Mouse (Mus musculus): ENCODE data around the gene Cebpb. TPM values are rescaled to one million over a fixed set of nuclear protein-coding genes. Genes with fewer than 3 reads are reported as not detected.
A peak's percentile ranks its signal among the peaks of the same experiment; 100 is the strongest.

Gene Cebpb
- polyA plus RNA-seq, 1 experiment: 68.5 TPM

- no peaks in the 10 kb centered on the region; the same call in 1 of the 2 replicates for H3K4me1 ChIP-seq (ENCODE audit: control insufficient read depth, insufficient read depth, insufficient read length)
- H3K36me3 ChIP-seq (ENCODE audit: control insufficient read depth, insufficient read depth, low read length): no peaks in the 10 kb centered on the region
- TF ChIP-seq POLR2A (IDR thresholded peaks at IDR 0.05; ENCODE audit: low read depth, low read length) (no peak), CTCF (IDR thresholded peaks at IDR 0.05; ENCODE audit: extremely low read depth, insufficient read depth, insufficient read length, insufficient replicate concordance) (no peak)
- no peaks in the 10 kb centered on the region for H3K27me3 ChIP-seq (ENCODE audit: control insufficient read depth, insufficient read depth, low read length)
- 89% methylated on average over 18 of the region's 18 CpGs for WGBS
- DNase-seq (ENCODE audit: low read depth in 1 of 2, low spot score in 2 of 2): no peak
- H3K4me3 ChIP-seq (ENCODE audit: extremely low read depth, insufficient read depth, insufficient read length): no peak overlapping the region
- no peak overlapping the region for H3K27ac ChIP-seq (ENCODE audit: insufficient read depth, low read length)
These were observed 22.6 kb upstream of the Cebpb start for GRCm38 (mm10) chr2:167665972-167666713.

GRCm38 (mm10) chr2:167668426-167668825, 20.3 kb upstream of the Cebpb start:
- Histone ChIP-seq H3K4me3 (ENCODE audit: extremely low read depth, insufficient read depth, insufficient read length) (no peak overlapping the region), H3K36me3 (ENCODE audit: control insufficient read depth, insufficient read depth, low read length) (no peaks in the 10 kb centered on the region), H3K27ac (ENCODE audit: insufficient read depth, low read length) (no peak overlapping the region), H3K27me3 (ENCODE audit: control insufficient read depth, insufficient read depth, low read length) (no peaks in the 10 kb centered on the region), H3K4me1 (ENCODE audit: control insufficient read depth, insufficient read depth, insufficient read length) (peaks cover 5% of the 10 kb centered on the region; the same call in 1 of the 2 replicates)
- TF ChIP-seq CTCF (IDR thresholded peaks at IDR 0.05; ENCODE audit: extremely low read depth, insufficient read depth, insufficient read length, insufficient replicate concordance): no peak
- 82% methylated on average over 5 of the region's 5 CpGs for WGBS
- no peak for DNase-seq (ENCODE audit: low read depth in 1 of 2, low spot score in 2 of 2)

GRCm38 (mm10) chr2:167669398-167669797, 19.3 kb upstream of the Cebpb start:
- TF ChIP-seq CTCF (IDR thresholded peaks at IDR 0.05; ENCODE audit: extremely low read depth, insufficient read depth, insufficient read length, insufficient replicate concordance) (no peak), POLR2A (IDR thresholded peaks at IDR 0.05; ENCODE audit: low read depth, low read length) (no peak)
- DNase-seq (ENCODE audit: low read depth in 1 of 2, low spot score in 2 of 2): no peak
- peaks cover 5% of the 10 kb centered on the region; the same call in 1 of the 2 replicates for H3K4me1 ChIP-seq (ENCODE audit: control insufficient read depth, insufficient read depth, insufficient read length)
- no peaks in the 10 kb centered on the region for H3K36me3 ChIP-seq (ENCODE audit: control insufficient read depth, insufficient read depth, low read length)
- 85% methylated on average over 4 of the region's 4 CpGs for WGBS
- no peak overlapping the region for H3K27ac ChIP-seq (ENCODE audit: insufficient read depth, low read length)
- H3K4me3 ChIP-seq (ENCODE audit: extremely low read depth, insufficient read depth, insufficient read length): no peak overlapping the region
- no peaks in the 10 kb centered on the region for H3K27me3 ChIP-seq (ENCODE audit: control insufficient read depth, insufficient read depth, low read length)

- no peaks in the 10 kb centered on the region for H3K27me3 ChIP-seq (ENCODE audit: control insufficient read depth, insufficient read depth, low read length)
- H3K4me3 ChIP-seq (ENCODE audit: extremely low read depth, insufficient read depth, insufficient read length): no peak overlapping the region
- H3K36me3 ChIP-seq (ENCODE audit: control insufficient read depth, insufficient read depth, low read length): no peaks in the 10 kb centered on the region
- DNase-seq (ENCODE audit: low read depth in 1 of 2, low spot score in 2 of 2): no peak
- TF ChIP-seq CTCF (IDR thresholded peaks at IDR 0.05; ENCODE audit: extremely low read depth, insufficient read depth, insufficient read length, insufficient replicate concordance) (no peak), POLR2A (IDR thresholded peaks at IDR 0.05; ENCODE audit: low read depth, low read length) (no peak)
- WGBS: 82% methylated on average over 5 of the region's 5 CpGs
- peaks cover 5% of the 10 kb centered on the region; the same call in 1 of the 2 replicates for H3K4me1 ChIP-seq (ENCODE audit: control insufficient read depth, insufficient read depth, insufficient read length)
- H3K27ac ChIP-seq (ENCODE audit: insufficient read depth, low read length): no peak overlapping the region
These were observed 17.5 kb upstream of the Cebpb start for GRCm38 (mm10) chr2:167671101-167671633.

GRCm38 (mm10) chr2:167672212-167672685, 16.5 kb upstream of the Cebpb start:
- TF ChIP-seq POLR2A (IDR thresholded peaks at IDR 0.05; ENCODE audit: low read depth, low read length) (no peak), CTCF (IDR thresholded peaks at IDR 0.05; ENCODE audit: extremely low read depth, insufficient read depth, insufficient read length, insufficient replicate concordance) (no peak)
- no peak for DNase-seq (ENCODE audit: low read depth in 1 of 2, low spot score in 2 of 2)
- Histone ChIP-seq H3K36me3 (ENCODE audit: control insufficient read depth, insufficient read depth, low read length) (no peaks in the 10 kb centered on the region), H3K27me3 (ENCODE audit: control insufficient read depth, insufficient read depth, low read length) (no peaks in the 10 kb centered on the region), H3K4me1 (ENCODE audit: control insufficient read depth, insufficient read depth, insufficient read length) (peaks cover 5% of the 10 kb centered on the region; the same call in 1 of the 2 replicates), H3K27ac (ENCODE audit: insufficient read depth, low read length) (no peak overlapping the region), H3K4me3 (ENCODE audit: extremely low read depth, insufficient read depth, insufficient read length) (no peak overlapping the region)
- WGBS: 20% methylated on average over 13 of the region's 13 CpGs

GRCm38 (mm10) chr2:167675120-167675909, 13.4 kb upstream of the Cebpb start:
- TF ChIP-seq CTCF (IDR thresholded peaks at IDR 0.05; ENCODE audit: extremely low read depth, insufficient read depth, insufficient read length, insufficient replicate concordance): peak; percentile 65; the same call in 1 of the 2 replicates
- no peak for TF ChIP-seq POLR2A (IDR thresholded peaks at IDR 0.05; ENCODE audit: low read depth, low read length)
- no peak overlapping the region for H3K4me3 ChIP-seq (ENCODE audit: extremely low read depth, insufficient read depth, insufficient read length)

More at GRCm38 (mm10) chr2:167675120-167675909, 13.4 kb upstream of the Cebpb start:
- Histone ChIP-seq H3K27me3 (ENCODE audit: control insufficient read depth, insufficient read depth, low read length) (no peaks in the 10 kb centered on the region), H3K36me3 (ENCODE audit: control insufficient read depth, insufficient read depth, low read length) (no peaks in the 10 kb centered on the region), H3K4me1 (ENCODE audit: control insufficient read depth, insufficient read depth, insufficient read length) (peaks cover 5% of the 10 kb centered on the region; the same call in 1 of the 2 replicates), H3K27ac (ENCODE audit: insufficient read depth, low read length) (no peak overlapping the region)
- peak in 1 of 2 experiments; percentile 33 for DNase-seq (ENCODE audit: low read depth in 1 of 2, low spot score in 2 of 2)
- 52% methylated on average over 14 of the region's 14 CpGs for WGBS
